Mouse (Mus musculus) kidney, adult 2 months (tissue): Measurements from ENCODE around the gene Spire2.

Source experiments
- CTCF ChIP-seq: fragments of 200-500 bp; conservative IDR thresholded peaks from 2 replicates; pipeline ENCODE4 v1.5.1; 2011; ENCODE audit warnings: low read depth, mild to moderate bottlenecking, control low read depth, low read length, moderate library complexity, mixed read lengths; ENCODE audit not compliant: insufficient read depth, insufficient read length
- POLR2A ChIP-seq: fragments of 200-500 bp; IDR thresholded peaks from one replicate; pipeline ENCODE4 v1.6.1; 2011; ENCODE audit warnings: low read depth, low read length, control low read depth

DNA sequence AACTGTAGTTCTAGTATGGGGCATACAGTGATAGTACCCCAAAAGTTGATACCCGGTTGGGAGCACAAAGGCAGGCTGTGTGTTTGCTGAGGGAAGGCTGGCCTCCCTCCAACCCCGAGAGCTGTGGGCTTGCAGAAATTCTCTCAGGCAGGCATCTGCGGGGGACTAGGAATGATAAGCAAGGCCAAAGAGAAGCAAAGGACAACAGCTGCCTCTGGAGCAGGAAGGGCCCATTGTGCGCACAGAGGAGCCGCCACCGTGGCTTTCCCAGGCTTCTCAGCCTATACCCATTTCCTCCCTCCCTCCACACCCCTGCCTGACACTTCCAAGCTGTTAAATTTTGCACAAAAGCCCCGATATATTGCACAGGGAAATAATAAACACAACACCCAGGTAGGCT is 1.4 kb downstream of the Spire2 start:
- TF ChIP-seq POLR2A: no peak
- TF ChIP-seq CTCF: no peak
